Comparison of ENCODE assay signal across 8 mouse cellular contexts in genomic region chr10:99459823-99460361, GRCm38 (mm10).
DNase-seq lines count a peak whose midpoint lies in the region; ATAC-seq and TF ChIP-seq lines count a peak whose summit lies in the region.

No protein-coding gene starts in this region.

- H3K4me2 ChIP-seq in embryonic facial prominence, embryonic 14.5 days (ENCODE audit: low read depth, low read length) = 0 out of 2 replicates have a peak overlapping the region, but pooled peaks have one; percentile 13
- H3K4me2 ChIP-seq in intestine, embryonic 15.5 days (replicated peaks) = no peak overlapping the region
- H3K4me2 ChIP-seq in lung, embryonic 14.5 days = no peak overlapping the region
- H3K4me2 ChIP-seq in forebrain, embryonic 11.5 days (ENCODE audit: low read depth, low read length, severe bottlenecking) = no peak overlapping the region

- no peak overlapping the region for H3K9ac ChIP-seq in embryonic facial prominence, embryonic 14.5 days (ENCODE audit: low read depth, low read length)
- H3K9ac ChIP-seq in intestine, embryonic 15.5 days = no peak overlapping the region
- no peak overlapping the region for H3K9ac ChIP-seq in lung, embryonic 14.5 days
- H3K9ac ChIP-seq in forebrain, embryonic 11.5 days (ENCODE audit: low read length) = no peak overlapping the region

- in situ Hi-C loops in Patski (cut with MboI; ENCODE audit: low pct_unique_long_range_greater_than_20kb) = no loop called here

- H3K36me3 ChIP-seq in embryonic facial prominence, embryonic 14.5 days (ENCODE audit: control insufficient read depth, insufficient read depth, low read length) = no peaks in the 10 kb centered on the region
- H3K36me3 ChIP-seq in intestine, embryonic 15.5 days = no peaks in the 10 kb centered on the region
- no peaks in the 10 kb centered on the region for H3K36me3 ChIP-seq in lung, embryonic 14.5 days (ENCODE audit: insufficient read depth)
- H3K36me3 ChIP-seq in splenic B cell, adult 2 months (ENCODE audit: control insufficient read depth, insufficient read depth, low read length, poor library complexity, severe bottlenecking) = no peaks in the 10 kb centered on the region
- H3K36me3 ChIP-seq in forebrain, embryonic 11.5 days (ENCODE audit: control insufficient read depth, insufficient read depth, low read length) = no peaks in the 10 kb centered on the region

- ATAC-seq in Patski = no peak
- ATAC-seq in embryonic facial prominence, embryonic 14.5 days (ENCODE audit: low read depth) = no peak
- ATAC-seq in intestine, embryonic 15.5 days = peak; percentile 34; the same call in 1 of the 2 replicates
- no peak; the same call in 1 of the 2 replicates for ATAC-seq in lung, embryonic 14.5 days (ENCODE audit: insufficient read depth)
- ATAC-seq in forebrain, embryonic 11.5 days (replicated peaks; ENCODE audit: low FRiP score) = no peak; the same call in 1 of the 2 replicates

- H3K9me3 ChIP-seq in embryonic facial prominence, embryonic 14.5 days (ENCODE audit: control insufficient read depth, low read length) = no peaks in the 10 kb centered on the region
- no peaks in the 10 kb centered on the region for H3K9me3 ChIP-seq in intestine, embryonic 15.5 days
- H3K9me3 ChIP-seq in lung, embryonic 14.5 days (ENCODE audit: low read depth, low read length) = no peaks in the 10 kb centered on the region
- no peaks in the 10 kb centered on the region for H3K9me3 ChIP-seq in forebrain, embryonic 11.5 days (ENCODE audit: control insufficient read depth, low read length)

- TF ChIP-seq CTCF in layer of hippocampus, adult 2 months (conservative IDR thresholded peaks at IDR 0.05) = peak; percentile 81
- TF ChIP-seq CTCF in Patski (IDR thresholded peaks at IDR 0.05) = peak; percentile 61
- peak; percentile 72 for TF ChIP-seq CTCF in lung, embryonic 14.5 days (IDR thresholded peaks at IDR 0.05; ENCODE audit: low read depth)

- H3K27me3 ChIP-seq in Patski = no peaks in the 10 kb centered on the region
- no peaks in the 10 kb centered on the region for H3K27me3 ChIP-seq in embryonic facial prominence, embryonic 14.5 days (replicated peaks; ENCODE audit: control insufficient read depth, insufficient read depth, low read length)
- no peaks in the 10 kb centered on the region for H3K27me3 ChIP-seq in intestine, embryonic 15.5 days (replicated peaks)
- H3K27me3 ChIP-seq in lung, embryonic 14.5 days (ENCODE audit: insufficient read depth, low read length) = no peaks in the 10 kb centered on the region
- H3K27me3 ChIP-seq in splenic B cell, adult 2 months (ENCODE audit: control insufficient read depth, insufficient read depth, low read length, poor library complexity, severe bottlenecking) = no peaks in the 10 kb centered on the region
- H3K27me3 ChIP-seq in forebrain, embryonic 11.5 days (ENCODE audit: control insufficient read depth, insufficient read depth, low read length) = no peaks in the 10 kb centered on the region

- no peak overlapping the region for H3K4me3 ChIP-seq in layer of hippocampus, adult 2 months
- H3K4me3 ChIP-seq in embryonic facial prominence, embryonic 14.5 days (ENCODE audit: low read depth, low read length) = no peak overlapping the region
- H3K4me3 ChIP-seq in intestine, embryonic 15.5 days (replicated peaks) = no peak overlapping the region
- no peak overlapping the region for H3K4me3 ChIP-seq in lung, embryonic 14.5 days (ENCODE audit: low read depth, low read length)
- H3K4me3 ChIP-seq in forebrain, embryonic 11.5 days (ENCODE audit: low read depth, low read length) = no peak overlapping the region

- CTCF ChIA-PET in Patski (lab: Charles Lee) = interaction anchor here (0.7 kb wide), 1 partner anchor 19 kb away, joined by 3 read pairs; no protein-coding TSS in a partner anchor

- POLR2A ChIA-PET in Patski (lab: Charles Lee) = no interaction called here

- peak overlapping the region; percentile 87 for H3K27ac ChIP-seq in layer of hippocampus, adult 2 months
- H3K27ac ChIP-seq in embryonic facial prominence, embryonic 14.5 days (replicated peaks; ENCODE audit: low read depth, low read length) = no peak overlapping the region; the same call in 1 of the 2 replicates
- H3K27ac ChIP-seq in intestine, embryonic 15.5 days = no peak overlapping the region
- no peak overlapping the region for H3K27ac ChIP-seq in lung, embryonic 14.5 days (ENCODE audit: low read depth)
- no peak overlapping the region for H3K27ac ChIP-seq in forebrain, embryonic 11.5 days (ENCODE audit: low read depth, low read length)

- peak in 1 of 2 experiments; percentile 24 for DNase-seq in layer of hippocampus, adult 2 months (ENCODE audit: low spot score in 2 of 2)
- no peak for DNase-seq in layer of hippocampus, postnatal 36 days
- DNase-seq in Patski (ENCODE audit: low read depth, low spot score) = peak; percentile 28
- peak; percentile 30 for DNase-seq in embryonic facial prominence, embryonic 14.5 days (ENCODE audit: low spot score)
- peak; percentile 55 for DNase-seq in lung, embryonic 14.5 days
- DNase-seq in splenic B cell, adult 2 months (ENCODE audit: low read depth, low spot score) = peak; percentile 79
- DNase-seq in forebrain, embryonic 11.5 days (ENCODE audit: low spot score) = no peak

- 44% methylated on average over 10 of the region's 10 CpGs for WGBS in embryonic facial prominence, embryonic 14.5 days
- 50% methylated on average over 10 of the region's 10 CpGs for WGBS in intestine, embryonic 15.5 days
- WGBS in lung, embryonic 14.5 days = 31% methylated on average over 10 of the region's 10 CpGs
- WGBS in forebrain, embryonic 11.5 days = 43% methylated on average over 10 of the region's 10 CpGs

- no peaks in the 10 kb centered on the region for H3K4me1 ChIP-seq in embryonic facial prominence, embryonic 14.5 days (ENCODE audit: control insufficient read depth, insufficient read depth, low read length)
- no peaks in the 10 kb centered on the region; the same call in 1 of the 2 replicates for H3K4me1 ChIP-seq in intestine, embryonic 15.5 days (replicated peaks)
- H3K4me1 ChIP-seq in lung, embryonic 14.5 days (ENCODE audit: insufficient read depth) = 0 out of 2 replicates have a peak, but pooled peaks cover 2% of the 10 kb centered on the region
- H3K4me1 ChIP-seq in forebrain, embryonic 11.5 days (replicated peaks; ENCODE audit: control insufficient read depth, insufficient read depth, low read length) = peaks cover 6% of the 10 kb centered on the region; the same call in 1 of the 2 replicates

Comparison
In these comparisons a context has a peak if more than half of its experiments do, and no peak if none do; other contexts are left out.
1. DNase-seq: peak in Patski (single experiment), embryonic facial prominence, embryonic 14.5 days (single experiment), lung, embryonic 14.5 days (single experiment) and splenic B cell, adult 2 months (single experiment); none in layer of hippocampus, postnatal 36 days (0 of 2) and forebrain, embryonic 11.5 days (single experiment).
2. Peak in every context shown above with its lines, with median percentiles within 50 percentile points of each other: CTCF ChIP-seq.